Mouse (Mus musculus): ENCODE results near the gene Acnat1.
"Not testable (repeated sequence)": the region's sequence is repeated elsewhere in the genome, so short reads cannot be mapped to it uniquely, and the experiment has no call there.

The Acnat1 gene

DNA sequence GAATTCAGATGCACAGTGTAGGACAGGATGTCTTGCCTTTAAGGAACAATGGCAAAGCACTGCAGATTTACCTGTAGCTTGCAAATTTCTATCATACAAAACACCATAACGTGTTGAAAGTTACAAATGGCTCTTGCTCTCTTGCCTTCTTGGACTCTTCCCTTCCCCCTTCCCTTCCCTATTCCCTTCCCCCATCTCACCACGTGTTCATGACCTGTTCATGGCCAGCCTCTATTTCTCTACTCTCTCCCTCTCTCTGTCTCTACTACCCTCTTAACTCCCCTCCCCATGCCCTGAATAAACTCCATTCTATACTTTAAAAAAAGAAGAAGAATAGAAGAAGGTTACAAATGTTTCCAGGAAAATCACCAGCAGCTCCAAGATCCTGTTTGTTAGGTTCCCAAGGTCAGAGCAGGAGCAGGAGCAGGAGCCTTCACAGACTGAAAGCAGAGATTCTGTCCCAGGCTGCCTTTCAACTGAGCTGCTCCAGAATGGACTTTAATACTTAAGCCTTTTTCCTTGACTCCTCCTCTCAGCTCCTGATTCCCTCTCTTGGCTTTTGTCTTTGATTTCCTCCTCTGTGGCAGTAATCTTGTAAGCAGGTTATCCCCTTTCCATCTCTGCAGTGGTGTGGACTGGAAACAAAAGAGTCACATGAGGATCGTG lies at the start of gene Acnat1:
Gene Acnat1 (minus strand): TSS at position 478 of the 666 bp plus-strand sequence.
- DNase-seq (ENCODE audit: low spot score) = no peak

DNA sequence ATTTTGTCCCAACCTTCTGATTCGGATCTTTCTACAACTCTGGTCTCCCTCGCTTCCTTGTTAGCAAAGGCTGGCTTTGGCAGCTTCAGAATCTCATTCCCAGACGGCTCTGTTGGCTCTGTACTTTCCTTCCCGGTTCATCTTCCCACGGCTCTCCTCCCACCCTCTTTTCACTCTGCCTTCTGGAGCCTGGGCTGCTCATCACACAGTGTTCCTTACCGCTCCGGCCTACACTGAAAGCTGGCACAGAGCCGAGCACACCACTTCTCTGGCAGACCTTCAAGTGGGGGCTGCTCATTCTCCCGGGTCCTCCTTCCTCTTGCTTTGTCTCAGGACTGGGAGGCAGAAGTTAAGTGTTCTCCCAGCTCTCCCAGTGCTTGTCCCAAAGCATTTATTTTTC lies 48.9 kb upstream of the Acnat1 start:
- peak; percentile 71 for DNase-seq (ENCODE audit: low spot score)

DNA sequence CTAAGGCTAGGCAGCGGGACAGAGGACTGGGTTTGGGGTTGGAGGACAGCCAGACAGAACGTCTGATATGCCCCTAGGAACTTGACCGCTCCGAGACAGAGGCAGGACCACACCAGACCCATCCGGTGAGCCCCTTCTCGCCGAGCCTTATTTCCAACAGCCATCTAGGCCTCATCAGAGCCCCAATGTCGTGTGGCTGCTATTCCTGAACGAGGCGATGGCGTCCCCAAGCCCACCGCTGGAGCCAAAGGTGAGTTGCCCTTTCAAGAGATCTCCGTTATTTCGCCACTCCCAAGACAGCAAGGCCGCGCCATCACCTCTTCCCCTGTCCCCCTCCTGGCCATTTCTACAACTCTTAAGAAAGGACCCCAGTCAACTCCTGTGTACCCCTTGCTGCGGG lies 47.6 kb upstream of the Acnat1 start:
- no peak for DNase-seq (ENCODE audit: low spot score)

DNA sequence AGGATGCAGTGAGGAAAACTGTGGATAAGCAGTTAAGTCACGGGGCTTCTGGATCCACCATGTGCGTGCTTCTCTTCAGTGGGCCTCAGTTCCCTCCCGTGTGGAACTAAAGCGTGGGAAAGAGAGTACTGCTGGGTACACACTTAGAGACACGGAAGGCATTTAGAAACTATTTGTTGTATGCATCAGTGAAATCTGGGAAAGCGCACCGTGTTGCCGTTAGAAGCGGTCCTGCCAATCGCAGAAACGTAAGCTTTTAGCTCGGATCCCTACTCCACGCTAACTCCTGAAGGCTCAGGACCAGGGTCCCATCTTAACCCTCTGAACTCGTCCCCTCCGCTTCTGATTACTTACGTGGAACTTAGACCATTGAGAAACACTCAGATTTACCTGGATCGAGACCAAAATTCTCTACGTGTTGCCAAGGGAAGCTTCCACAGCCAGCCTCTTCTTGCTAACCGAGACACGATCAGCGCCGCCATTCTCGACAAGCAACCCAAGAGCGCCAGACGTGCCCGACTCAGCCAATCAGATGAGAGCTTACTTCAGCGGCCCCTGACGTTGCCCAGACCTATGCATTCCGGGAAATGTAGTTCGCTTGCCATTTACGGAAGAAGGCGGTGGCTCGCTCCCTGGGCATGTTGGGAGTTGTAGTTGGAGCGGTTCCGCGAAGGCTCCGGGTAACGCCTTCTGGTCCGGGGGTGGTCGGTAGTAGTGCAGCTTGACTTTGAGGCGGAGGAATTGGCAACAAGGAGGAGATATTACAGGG lies 47.0 kb upstream of the Acnat1 start, which contains the start of the genes Mrpl50 and Zfp189:
Gene Mrpl50 (minus strand): TSS at position 522 of the 769 bp plus-strand sequence.
Gene Zfp189 (plus strand): TSS at position 605 of the 769 bp plus-strand sequence.
- DNase-seq (ENCODE audit: low spot score) = peak; percentile 88

DNA sequence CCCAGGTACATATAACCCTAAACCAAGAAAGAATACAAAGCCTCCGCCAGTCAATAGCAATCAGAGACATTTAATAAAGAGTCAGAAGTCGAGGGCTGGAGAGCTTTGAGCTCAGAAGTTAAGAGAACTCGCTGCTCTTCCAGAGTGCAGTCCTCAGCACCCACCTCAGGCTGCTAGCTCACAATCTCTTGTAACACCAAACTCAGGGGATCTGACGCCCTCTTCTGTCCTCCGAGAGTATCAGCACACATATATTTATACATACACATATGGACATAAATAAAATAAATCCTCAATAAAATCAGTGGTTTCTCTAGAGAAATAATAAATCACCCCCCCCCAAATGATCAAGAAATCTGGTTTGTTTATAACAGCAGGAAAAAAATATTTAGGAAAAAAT lies 45.8 kb upstream of the Acnat1 start:
- DNase-seq (ENCODE audit: low spot score) = no peak

DNA sequence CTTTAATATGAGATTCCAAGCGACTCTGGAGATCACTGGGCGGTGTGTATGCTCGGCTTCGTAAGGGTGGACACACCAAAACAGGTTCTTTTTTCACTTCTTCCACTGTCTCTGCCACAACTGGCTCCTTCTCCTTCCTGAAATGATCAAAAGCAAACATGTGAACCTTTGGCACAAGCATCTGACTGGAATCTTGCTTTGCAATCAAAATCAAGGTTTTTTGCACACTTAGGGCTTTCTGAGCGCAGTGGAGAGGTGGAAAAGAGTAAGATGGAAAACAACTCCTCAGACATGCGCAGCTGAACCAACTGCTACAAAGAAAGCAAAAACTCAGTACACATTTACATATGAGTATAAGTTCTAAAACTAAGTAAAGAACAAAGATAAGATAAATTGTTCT lies 40.7 kb upstream of the Acnat1 start:
- no peak for DNase-seq (ENCODE audit: low spot score)

DNA sequence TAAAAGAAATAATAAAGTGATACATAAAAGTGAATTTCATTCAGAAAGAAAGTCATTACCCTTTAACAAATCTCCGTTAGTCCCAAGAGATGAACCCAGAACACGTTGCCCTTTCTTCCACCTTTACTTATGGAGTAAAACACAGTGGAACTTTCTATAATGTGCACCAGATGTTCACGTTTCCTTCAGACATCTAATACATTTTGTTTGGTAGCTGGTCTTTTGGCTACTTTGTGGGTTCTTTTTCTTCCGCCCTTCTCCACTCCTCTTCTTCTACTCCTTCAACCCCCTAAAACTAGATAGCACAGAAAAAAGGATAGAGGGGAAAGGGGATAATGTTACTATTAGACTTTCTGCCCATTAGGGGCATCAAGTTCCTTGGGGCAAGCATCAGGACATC lies 38.9 kb upstream of the Acnat1 start:
- no peak for DNase-seq (ENCODE audit: low spot score)

DNA sequence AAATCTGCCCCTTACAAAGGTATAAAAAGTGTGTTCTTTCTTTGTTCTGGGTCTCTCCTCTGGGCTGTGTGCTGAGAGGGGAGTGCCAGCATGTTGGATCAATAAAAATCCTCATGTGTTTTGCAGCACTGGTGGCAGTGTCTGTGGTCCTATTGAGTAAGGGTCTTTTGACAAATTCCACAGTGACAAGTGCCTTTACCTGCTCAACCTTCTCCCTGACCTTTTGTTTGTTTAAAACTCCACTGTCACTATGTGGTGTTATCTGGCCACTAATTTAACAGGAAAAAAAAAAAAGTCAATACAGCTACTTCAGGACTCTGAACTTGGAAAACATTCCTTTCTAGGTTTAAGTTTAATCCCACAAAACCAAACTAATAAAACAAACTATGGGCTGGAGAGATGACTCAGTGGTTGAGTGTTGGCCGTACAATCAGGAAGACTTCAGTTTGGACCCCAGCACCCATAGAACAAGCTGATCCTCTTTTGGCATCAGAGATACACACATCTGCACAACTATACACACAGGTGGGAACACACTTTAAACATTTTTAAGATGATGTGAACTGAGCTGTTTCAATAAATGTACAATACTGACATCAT lies 36.6 kb upstream of the Acnat1 start:
- not testable (repeated sequence) for DNase-seq (ENCODE audit: low spot score)

DNA sequence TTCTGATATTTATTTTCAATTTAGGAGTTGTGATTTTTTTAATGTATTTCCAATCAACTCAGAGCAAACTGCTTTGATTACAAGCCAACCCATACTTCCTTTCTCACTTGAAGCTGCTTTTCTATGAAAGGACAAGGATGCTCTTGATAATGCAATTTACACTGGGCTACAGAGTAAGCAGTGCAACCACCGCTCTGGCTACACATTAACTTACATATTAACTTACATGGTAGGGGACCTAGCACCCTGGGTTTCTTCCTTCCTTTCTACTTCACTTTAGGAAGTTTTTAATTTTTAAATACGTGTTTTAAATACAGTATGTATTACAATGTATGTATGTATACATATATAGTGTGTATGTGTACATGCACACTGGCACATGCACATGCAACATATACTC lies 35.5 kb upstream of the Acnat1 start:
- DNase-seq (ENCODE audit: low spot score) = no peak

DNA sequence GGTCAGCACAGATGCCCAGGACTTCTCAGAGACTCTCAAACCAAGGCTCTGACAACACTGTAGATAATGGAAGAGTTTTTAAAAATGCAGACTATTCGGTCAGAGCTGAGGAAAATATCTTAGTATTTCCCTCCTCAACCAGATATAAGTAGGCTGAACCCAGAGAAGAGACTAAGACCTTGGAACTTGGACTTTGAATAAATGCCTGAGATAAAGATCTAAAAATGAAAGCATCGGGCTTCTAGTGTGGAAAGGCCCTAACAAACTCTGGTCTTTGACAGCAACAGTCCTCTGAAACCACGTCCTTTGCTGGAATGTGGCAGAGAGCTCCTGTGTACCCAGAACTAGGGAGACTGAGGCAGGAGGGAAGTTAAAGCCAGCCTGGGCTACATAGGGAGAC lies 32.7 kb upstream of the Acnat1 start, which contains the start of gene Baat:
Gene Baat (minus strand): TSS at position 172 of the 400 bp plus-strand sequence.
- no peak for DNase-seq (ENCODE audit: low spot score)

DNA sequence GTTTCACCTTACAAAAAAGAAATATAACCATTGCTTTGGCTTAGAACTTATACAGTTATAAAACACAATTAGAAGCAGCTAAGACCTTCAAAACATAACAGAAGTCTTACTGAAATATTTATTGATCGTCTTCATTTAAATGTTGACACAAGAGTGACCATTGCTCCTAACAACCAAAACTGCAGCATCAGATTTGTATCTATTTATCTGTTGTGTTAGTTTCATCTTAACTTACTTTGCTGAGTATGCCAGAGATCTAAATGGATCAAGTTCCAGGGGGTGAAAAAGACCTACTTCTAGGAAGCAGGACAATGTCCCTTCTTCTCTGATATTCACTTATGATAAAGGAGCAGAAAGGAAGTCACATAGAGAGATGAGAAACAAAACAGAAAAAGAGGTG lies 29.9 kb upstream of the Acnat1 start:
- no peak for DNase-seq (ENCODE audit: low spot score)

DNA sequence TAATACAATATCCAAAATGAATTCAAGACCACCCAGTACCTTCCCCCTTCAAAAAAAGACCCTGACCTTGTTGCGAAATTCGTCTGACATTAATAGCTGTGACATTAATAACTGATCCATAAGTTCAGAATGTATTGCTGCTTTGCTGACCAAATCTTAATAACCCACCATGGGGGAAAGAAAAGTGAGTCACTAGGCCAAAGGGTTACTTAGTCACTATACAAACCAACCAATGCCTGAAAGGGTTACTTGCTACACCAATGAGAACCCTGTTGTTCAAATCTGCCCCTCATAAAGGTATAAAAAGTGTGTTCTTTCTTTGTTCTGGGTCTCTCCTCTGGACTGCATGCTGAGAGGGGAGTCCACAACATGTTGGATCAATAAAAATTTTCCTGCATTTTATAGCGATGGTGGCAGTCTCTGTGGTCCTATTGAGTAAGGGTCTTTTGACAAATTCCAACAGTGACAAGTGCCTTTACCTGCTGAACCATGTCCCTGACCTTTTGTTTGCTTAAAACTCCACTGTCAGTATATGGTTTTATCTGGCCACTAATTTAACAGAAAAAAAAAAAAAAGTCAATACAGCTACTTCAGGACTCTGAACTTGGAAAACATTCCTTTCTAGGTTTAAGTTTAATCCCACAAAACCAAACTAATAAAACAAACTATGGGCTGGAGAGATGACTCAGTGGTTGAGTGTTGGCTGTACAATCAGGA lies 12.4 kb upstream of the Acnat1 start:
- not testable (repeated sequence) for DNase-seq (ENCODE audit: low spot score)

DNA sequence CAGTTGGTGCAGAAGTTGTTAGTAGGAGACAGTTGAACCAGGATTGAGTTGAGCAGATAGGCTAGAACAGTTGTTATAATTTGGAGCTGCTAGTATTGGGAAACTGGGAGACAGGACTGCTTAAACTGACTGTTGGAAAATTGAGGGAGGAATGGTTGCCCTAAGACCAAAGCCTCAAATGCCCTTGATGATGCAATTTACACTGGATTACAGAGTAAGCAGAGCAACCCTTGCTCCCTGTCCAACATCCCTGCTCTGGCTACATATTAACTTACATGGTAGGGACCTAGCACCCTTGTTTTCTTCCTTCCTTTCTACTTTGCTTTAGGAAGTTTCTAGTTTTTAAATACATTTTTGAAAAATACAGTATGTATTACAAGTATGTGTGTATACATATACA lies 11.7 kb upstream of the Acnat1 start:
- no peak for DNase-seq (ENCODE audit: low spot score)

DNA sequence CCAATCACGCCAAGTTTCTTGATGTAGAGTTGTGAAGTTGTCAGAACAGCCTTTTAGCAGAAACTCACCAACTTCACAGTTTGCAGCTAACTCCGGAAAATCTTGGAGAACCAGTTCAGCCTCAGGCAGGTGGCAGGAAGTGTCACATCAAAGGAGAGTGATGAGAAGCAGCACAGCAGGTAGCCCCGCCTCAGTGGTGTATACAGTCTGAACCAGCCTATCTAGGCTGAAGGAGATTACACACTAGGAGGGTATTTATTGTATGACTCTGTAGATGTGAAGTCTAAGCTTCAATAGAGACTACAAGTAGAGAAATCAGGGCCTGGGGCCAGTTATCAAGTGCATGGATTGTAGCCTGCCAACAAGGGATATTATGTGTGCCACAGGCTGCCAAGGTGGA lies 7.2 kb upstream of the Acnat1 start:
- DNase-seq (ENCODE audit: low spot score) = no peak

DNA sequence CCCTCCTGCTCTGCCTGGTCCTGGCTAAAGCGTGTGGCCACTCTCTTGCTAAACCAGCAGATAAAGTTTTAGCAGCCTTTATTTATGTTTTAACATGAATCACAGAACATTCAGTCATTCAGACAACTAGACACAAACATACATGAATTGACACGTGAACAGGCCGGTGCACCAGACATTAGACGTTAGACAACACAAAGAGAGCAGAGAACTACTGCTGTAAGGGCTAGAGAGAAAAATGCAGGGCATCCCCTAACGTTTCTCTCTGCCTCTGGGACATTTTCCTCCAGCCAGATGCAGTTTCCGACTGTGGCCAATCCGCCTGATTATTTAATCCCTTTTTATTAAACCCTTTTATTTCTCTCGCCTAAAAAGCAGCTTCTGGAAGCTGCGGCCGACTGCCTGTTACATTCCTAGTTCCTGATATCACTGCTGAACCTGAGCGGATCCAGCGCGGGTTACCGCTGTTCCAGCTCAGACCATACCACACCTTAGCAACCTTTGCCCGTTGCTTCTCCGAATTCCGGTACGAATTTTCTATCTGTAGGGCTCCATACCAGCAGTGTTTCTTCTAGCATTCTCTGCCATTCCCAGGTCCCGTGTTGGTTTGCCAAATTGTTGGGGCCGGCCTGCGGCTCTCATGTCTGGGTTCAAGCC lies 6.5 kb upstream of the Acnat1 start:
- no peak for DNase-seq (ENCODE audit: low spot score)

DNA sequence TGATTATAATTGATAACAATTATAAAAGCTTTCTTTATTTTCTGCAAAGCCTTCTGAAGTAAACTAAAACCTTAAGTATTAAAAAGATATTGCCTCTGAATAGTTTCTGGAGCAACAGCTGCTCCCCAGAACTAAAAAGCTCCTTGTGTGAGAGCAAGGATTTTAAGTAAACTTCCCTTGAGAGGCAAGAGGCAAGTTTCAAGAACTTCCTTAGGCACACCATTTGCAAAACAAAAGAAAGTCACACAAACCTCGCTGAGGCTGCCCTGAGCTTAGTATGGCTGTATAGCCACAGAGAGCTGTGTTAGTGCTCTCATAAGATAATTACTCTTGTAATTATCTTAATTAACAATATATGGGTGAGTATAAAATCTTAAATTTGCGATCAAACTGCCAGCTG lies 5.3 kb upstream of the Acnat1 start:
- DNase-seq (ENCODE audit: low spot score) = not testable (repeated sequence)

DNA sequence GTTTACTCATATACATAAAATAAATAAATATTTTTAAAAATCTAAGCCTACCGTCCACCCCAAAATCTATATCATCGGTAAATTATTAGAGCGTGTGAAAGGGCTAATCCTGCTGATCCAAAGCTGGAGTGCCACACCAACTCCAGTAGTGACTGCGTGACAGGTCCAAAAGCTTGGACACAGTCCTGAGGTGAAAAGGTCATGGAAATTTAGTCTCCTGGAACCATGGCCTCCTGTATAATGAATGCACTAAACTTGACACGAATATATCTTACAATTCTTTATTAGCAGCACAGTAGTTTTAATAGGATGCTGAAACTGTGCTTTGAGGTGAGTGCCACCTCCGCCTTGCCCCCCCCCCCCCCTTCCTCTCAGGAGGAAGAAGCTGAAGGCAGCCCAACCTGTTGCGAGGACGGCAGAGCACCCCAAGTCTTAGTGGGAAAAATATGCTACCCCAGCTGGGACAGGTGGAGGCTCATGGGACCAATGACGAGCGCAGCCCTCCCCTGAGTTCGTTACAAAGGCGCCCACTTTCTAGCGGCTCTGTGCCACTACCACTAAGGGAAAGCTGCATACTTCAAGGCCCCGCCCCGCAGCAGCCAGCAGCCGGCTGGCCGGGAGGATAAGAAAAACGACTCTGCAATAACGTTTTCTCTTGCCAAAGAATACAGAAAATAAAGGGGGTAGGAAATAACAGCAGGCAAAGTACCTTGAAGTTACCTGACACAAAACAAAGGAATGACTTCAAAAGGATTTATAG lies 4.6 kb upstream of the Acnat1 start:
- peak; percentile 51 for DNase-seq (ENCODE audit: low spot score)

DNA sequence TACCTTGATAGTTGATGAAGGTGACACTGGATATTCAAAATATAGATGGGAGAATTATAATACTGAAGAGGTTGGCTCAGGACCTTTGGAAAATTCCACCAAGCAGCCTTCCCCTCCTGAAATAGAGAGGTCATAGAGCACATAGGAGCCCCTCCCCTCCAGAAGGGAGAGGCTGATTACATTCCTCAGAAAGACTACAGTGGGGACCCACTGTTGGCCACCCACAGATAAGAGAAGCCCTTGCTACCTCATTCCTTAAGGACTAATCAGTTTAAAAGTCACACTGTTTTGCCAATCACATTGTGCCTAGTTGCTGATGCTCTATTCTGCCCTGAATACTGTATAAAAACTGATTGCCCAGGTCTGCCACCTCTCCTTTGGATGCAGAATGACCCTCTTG lies 871 bp upstream of the Acnat1 start:
- DNase-seq (ENCODE audit: low spot score) = no peak

DNA sequence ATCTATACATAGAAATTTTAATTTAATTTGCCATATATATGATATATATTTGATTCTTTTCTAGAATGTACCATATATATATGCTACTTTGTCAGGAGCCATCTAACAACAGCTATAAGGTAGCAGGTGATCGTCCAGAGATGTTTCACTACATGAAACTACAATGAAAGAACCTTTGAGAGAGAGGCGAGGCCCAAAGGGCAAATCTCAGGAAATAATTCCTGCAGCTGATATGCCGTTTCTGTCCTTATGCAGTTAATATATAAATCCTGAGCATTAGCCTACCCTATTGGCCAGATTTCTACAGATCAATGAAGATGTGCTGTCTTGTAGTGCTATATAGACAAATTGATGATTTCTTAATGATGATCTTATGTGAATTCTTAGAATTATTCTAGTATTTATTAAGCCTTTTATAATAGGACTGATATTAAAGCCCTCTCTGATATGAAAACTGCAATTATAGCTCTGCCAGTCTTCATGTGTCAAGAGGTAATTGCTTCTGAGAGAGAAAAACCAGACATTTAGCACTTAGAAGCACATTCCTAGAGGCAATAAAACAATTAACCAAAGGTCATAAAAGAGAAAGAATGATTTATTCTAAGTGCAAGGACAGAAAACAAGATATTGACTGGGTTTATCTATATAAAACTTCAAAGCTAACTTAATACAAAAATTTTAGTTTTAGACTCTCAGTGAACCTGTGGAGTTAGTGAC lies 4.1 kb downstream of the Acnat1 start:
- no peak for DNase-seq (ENCODE audit: low spot score)

DNA sequence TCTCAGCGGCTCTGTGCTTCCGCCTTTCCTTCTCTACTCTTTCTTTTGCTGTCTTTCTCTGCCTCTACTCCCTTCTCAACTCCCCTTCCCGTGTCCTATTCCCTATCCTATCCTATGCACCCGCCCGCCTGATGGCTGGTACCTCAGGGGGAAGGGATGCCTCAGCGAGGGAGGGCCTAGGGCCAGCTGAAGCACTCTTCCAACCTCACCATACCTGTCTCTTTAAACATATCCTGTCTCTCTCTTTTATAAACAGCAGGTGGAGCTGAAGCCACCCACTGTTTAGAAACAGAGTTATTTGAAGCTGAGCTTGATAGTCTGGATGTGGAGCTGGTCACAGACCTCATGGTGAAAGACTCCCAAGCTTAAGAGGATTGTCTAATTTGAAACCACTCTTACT lies 6.4 kb downstream of the Acnat1 start:
- DNase-seq (ENCODE audit: low spot score) = no peak
